Mouse (Mus musculus): ENCODE measurements around the gene Zfp473.
"Not testable (repeated sequence)": the region's sequence is repeated elsewhere in the genome, so short reads cannot be mapped to it uniquely, and the experiment has no call there.

Zfp473 gene

GRCm38 (mm10) chr7:44750950-44751349, at the start of gene Zfp473:
TSS of gene Zfp473 (minus strand) at chr7:44751050.
- not testable (repeated sequence) for DNase-seq

- no peak for DNase-seq
These were observed 41.9 kb upstream of the Zfp473 start for GRCm38 (mm10) chr7:44792781-44793180.

GRCm38 (mm10) chr7:44790066-44790465, 39.2 kb upstream of the Zfp473 start:
- no peak for DNase-seq

- no peak for DNase-seq
These were observed 38.7 kb upstream of the Zfp473 start for GRCm38 (mm10) chr7:44789531-44789930.

DNA sequence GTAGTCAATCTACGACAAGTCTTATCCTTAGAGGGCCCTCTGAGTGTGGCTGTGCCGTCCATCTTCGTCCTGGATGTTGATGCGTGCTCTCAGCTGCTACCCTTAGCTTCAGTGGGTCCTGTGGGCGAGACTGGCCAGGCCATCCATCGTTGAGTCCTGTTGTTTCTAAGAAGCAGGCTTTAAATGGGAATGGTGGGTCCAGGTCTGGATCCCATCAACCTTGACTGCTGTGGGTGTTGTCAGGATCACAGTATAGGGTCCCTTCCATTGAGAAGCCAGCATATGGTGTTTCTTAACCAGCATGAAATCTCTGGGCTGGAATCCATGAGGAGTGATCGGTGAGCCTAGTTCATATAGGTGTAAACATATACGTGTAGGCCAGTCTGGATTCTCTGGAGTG, 29.3 kb upstream of the Zfp473 start:
- no peak for DNase-seq

GRCm38 (mm10) chr7:44776849-44777498, 26.1 kb upstream of the Zfp473 start:
- no peak for DNase-seq

DNA sequence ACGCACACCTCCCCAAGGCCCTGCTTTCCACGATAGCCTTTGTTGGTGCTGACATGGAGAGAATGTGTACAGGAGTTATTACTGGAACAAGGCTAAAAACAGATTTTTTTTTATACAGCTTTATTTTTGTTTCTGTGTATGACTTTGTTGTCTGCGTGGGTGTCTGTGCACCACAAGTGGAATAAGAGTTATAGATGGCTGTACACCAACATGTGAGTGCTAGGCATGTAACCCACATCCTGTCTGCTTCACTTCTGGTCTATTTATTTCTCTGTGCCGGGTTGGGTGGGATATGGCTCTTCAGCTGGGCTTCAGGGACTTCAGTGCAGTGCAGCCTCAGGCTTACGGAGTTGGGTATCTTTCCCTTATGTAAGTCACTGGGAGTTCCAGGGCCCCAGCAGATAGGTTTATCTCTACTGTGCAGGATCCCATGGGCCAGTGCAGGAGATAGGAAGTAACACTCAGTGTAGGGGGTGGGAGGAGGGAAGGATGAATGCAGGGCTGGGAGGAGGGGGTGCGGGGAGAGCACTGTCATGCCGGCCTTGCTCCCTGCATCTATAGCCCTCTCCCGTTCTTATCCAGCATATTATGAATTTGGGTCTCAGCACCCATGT, 21.8 kb upstream of the Zfp473 start:
- no peak for DNase-seq

GRCm38 (mm10) chr7:44770046-44770578, 19.3 kb upstream of the Zfp473 start:
- peak in 1 of 2 experiments; percentile 21 for DNase-seq

DNA sequence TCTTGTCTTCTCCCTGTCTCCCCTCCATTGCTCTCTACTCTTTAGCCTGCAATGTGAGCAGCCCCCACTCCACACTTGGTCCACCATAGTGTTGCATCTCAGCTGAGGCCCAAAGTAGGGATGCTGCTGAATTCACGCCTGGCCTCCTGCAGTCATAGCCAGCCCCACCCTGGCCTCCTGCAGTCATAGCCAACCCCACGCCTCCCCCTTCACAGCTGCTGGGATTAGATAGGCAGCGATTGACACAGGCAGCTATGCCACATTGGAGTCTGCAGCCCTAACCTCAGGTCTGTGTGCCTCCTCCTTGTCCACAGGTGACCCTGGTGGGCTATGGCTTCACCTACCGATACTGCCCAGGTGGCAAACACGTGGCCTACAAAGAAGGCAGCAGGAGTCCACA, 17.3 kb upstream of the Zfp473 start:
- DNase-seq = no peak

- no peak for DNase-seq
These were observed 9.5 kb upstream of the Zfp473 start for GRCm38 (mm10) chr7:44760366-44760765.

DNA sequence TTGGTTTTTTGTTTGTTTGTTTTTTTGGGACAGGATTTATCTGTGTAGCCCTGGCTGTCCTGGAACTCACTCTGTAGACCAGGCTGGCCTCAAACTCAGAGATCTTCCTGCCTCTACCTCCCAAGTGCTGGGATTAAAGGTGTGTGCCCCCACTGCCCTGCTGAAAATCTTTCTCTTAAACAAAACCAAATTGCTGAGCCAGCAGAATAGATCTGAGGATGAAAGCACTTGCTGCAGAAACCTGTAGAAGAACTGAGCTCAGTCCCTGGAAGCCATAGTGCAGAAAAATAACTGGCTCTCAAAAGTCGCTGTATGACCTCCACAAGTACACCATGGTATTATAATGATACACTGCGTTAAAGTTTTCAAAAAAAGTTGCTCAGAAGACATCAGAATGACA, 6.3 kb upstream of the Zfp473 start:
- no peak for DNase-seq

DNA sequence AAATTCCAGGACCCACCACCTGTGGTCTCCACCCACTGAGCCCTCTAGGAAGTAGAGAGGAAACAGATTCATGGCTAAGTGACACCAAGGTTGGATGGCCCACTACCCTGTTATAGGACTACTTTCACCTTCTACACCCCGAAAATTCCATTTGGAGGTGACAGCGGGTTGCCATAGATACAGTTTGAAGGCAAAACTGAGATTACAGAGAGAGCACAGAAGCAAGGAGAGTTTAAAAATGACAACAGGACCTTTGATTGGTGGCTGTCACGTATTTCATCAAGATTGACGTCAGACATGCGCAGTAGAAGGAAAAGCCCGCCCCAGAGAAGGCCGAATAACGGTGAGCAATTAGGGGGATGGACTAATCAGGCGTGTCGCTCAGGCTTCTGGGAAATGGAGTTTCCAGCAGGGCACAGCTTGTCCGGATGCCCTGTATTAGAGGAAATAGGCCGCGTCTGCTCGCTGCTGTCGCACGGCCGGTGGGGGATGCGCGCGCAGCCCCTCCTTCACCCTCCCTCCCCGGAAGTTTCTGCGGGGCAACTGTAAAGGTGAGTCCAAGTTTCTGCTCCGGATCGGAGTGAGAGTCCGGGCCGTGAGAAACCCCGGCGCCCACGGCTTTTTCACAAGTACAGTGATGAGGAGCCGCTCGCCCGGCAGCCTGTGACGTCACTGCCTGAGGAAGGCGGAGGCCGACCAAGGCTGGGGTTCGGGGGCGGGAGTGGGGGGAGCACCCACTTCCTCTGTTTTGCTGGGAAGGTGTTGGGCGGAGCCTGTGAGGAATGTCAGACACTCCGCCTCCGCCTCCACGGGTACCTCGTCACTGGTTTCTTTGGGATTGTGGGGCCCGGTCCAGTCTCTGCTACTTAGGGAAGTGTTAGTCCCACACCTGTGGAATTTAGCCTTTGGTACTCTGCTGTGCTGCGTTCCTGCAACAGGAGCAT, 2.5 kb downstream of the Zfp473 start, which contains the start of gene Vrk3:
Gene Vrk3, plus strand, starts transcription at position 313 of the 944 bp plus-strand sequence.
- peak; percentile 89 to 90 for DNase-seq

DNA sequence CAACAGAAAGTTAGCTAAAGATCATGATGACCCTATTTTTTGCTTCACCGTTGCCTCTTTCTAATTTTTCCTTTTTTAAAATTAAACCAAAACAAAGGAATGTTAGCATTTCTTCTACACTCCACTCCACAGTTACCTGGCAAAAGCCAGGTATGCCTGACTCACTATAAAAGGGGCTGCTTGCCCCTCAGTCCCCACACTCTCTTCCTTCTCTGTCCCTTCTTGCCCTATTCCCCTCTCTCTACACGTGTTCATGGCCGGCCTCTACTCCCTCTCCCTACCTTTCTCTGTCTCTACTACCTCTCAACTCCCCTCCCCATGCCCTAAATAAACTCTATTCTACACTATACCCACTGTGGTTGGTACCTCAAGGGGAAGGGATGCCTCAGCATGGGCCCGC, 3.7 kb downstream of the Zfp473 start:
- DNase-seq = no peak

DNA sequence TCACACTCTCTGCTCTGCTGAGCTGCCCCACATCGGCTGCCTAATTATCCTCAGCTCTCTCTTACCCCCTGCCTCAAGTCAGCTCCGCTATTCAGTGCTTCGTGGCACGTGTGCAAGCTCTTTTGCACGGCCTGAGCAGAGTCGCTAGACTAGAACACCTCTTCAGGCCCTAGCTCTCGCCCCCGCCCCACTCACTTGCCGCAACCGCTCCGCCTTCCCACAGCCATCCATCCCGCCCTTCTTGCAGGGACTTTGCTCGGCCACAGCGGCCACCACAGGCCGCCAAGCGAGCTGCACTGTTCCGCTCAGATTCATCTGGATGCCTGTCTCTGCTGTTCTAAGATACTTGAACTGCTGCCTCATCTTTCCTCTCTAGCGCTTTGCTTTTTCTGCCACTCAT, 5.8 kb downstream of the Zfp473 start:
- DNase-seq = peak; percentile 68 to 75

- DNase-seq = no peak
These were observed 6.6 kb downstream of the Zfp473 start for GRCm38 (mm10) chr7:44744270-44744669.

GRCm38 (mm10) chr7:44741361-44741760, 9.5 kb downstream of the Zfp473 start:
- DNase-seq = no peak

GRCm38 (mm10) chr7:44733723-44734122, 17.1 kb downstream of the Zfp473 start:
- no peak for DNase-seq

DNA sequence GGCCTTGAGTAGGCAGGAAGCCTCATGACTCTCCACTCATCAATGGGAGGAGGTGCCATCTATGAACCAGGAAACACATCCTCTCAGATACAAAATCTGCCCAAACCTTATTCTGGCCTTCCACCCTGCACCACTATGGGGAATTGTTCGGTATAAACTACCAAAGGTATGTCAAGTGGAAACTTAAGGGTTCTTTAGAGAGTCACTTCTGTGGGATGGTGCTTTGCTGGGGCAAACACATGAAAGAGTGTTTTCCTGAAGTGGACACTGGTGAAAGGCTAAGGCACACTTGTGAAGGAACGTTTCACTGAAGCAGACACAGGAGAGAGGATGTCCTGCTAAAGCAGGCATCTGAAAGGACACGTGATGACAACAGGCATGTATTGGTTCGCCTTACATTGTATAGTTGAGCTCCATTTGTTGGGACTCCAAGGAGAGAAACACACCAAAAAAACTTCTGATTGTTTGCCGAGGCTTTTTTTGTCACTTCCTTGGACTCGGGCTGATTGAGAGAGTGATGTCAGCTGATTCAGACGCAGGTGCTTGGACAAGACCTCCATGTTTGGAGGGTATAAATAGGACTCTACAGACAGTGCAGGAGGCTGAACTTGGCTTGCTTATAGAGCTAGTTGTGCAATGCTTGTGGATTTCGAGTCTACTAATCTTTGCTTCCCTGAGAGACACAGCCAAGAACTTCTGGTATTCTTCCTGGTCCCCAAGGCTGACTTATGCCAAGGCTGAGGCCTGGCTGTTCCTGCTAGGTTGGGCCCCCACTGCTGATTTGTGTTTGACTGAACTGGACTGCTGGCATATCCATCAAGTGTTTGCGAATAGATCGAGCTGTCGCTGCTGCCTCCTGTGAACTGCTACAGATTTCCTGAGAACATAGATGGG, 22.5 kb downstream of the Zfp473 start:
- no peak for DNase-seq

DNA sequence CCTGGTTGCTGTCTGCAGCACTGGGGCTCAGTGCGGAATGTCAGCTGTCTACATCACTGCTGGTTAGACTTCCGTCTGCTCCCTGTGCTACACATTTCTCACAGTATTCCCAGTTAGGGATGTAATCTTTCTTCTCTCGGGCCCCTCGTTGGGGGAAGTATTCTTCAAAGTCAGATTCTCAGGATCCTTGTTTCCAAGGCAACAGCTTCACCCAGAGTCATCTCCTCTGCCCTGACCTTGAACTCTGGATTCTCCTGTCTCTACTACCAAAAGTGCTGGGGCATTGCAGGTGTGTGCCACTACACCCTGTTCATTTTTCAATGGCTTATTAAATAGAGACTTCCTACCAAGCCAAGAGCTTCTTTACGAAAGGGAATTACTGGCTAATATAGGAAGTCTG, 23.7 kb downstream of the Zfp473 start:
- no peak for DNase-seq

DNA sequence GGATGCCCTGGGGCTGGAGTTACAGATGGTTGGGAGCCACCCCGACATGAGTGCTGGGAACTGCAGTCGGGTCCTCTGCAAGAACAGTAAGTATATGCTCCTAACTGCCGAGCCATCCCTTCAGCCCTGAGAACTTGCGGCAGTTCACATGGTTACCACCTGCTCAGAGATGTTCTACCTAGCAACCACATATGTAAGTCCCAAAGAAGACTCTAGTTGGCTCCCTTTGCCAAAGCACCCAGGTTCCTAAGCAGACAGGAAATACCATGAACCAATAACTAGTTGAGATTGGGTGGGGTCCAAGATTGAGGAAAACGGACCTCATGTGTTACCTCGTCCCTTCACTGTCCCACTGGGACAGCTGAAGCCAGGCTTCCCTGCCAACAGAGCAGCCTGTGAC, 24.5 kb downstream of the Zfp473 start:
- peak in 1 of 2 experiments; percentile 28 for DNase-seq

DNA sequence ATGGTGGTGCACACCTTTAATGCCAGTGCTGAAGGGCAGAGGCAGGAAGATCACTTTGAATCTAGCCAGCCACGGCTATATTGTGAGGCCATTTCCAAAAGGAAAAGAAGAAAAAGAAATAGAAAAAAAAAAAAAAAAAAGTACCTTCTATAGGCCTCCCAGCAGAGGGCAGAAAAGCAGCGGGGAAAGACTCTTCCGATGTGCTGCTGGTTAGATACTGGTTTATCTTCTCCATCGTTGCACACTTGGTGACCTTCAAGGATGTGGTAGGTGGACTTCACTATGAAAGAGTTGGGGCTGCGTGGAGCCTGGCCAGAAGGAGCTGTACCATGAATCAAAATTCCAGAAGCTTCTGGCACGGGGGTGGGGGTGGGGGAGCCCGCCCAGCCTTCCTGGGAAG, 26.5 kb downstream of the Zfp473 start:
- DNase-seq = no peak

DNA sequence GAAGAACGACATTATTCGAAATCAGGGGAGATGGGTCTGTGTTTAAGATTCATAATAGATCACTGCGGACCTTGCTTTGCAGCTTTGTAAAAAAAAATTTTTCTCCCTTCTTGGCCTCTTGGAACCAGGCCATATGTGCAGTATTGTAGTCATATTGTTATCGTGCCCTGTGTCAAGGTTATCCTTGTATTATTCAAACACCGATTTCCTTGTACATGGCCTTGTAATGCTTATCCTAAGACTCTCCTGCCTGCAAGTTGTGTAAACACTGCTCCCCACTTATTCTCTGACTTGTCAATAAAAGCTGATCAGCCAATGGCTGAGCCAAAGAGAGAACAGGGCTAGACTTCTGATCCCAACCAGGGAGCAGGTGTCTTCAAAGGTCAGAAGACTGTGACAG, 28.8 kb downstream of the Zfp473 start:
- DNase-seq = no peak

Data from spleen, adult 18-20 months (tissue).